Mouse (Mus musculus): ENCODE measurements around the gene Ebf1. TPM values are rescaled to one million over a fixed set of nuclear protein-coding genes. Genes with fewer than 3 reads are reported as not detected.

The Ebf1 gene
- total RNA-seq, 2 experiments from 2014 or later = 9.4 to 10.3 TPM

DNA sequence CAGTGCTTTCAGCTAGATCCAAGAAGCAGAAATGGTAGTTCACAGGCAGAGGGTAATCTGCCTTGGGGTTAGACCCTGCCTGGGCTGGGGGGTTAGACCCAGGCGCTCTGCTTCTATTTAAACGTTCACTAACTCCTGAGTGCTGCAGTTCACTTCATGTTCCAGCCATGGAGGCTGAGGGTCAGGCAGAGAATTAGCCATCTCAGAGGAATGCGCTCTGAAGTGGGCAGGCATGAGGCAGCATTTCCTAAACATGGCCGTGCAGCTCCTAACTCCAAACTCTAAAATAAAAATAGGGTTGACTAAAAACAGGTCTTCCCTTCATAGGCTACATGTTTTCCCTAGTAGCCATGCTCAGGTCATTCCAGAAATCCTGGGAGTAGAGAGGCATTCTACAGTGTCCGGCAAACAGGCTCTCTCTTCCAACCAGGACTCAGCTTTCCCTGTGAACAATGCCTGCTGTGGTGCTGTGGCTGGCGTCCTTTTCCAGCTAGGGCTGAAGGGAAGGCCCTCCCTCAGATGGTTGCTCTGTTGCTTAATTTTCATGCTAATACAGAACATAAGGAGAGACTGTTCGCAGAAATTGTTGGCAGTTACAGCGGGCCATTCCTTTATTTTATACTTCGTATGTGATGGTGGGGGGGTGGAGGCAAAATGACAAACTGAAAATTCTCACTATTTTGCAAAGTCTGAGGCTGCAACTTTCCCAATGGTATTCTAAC is 386.8 kb downstream of the Ebf1 start:
- intact Hi-C loops (cut with DNase I) = loop anchor here (10.0 kb wide), 1 partner anchor 229 kb away; no protein-coding TSS in a partner anchor
- Histone ChIP-seq H3K4me3 (no peak overlapping the region), H3K27ac (peak overlapping the region; percentile 67)
- no peak for TF ChIP-seq CTCF (IDR thresholded peaks at IDR 0.05)
- DNase-seq = peak; percentile 30

- no peak overlapping the region for H3K27ac ChIP-seq
- no peak for TF ChIP-seq CTCF (IDR thresholded peaks at IDR 0.05)
- no peak overlapping the region for H3K4me3 ChIP-seq
- intact Hi-C loops (cut with DNase I) = loop anchor here (5.0 to 10.0 kb wide), 2 partner anchors 233 to 530 kb away; no protein-coding TSS in a partner anchor
- DNase-seq = no peak
Observed at GRCm38 (mm10) chr11:45007311-45007710, 390.2 kb downstream of the Ebf1 start.

DNA sequence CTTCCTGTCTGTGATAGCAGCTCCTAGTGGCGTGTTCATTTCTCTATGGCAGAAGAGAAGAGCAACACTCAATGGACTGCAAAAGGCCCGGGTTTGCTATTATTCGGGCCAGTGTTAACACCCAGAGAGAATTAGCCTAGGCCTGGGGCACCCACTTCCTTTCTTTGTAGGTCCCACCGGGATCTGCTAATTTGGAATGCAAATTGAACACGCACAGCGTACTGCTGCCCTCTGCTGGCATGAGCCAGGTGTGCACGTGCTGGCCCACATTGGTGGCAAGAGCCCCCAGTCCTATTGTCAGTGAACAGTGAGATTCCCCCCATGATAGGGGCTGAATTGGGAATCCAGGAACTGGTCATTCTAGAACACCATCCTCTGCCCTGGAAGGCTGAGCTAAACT is 391.0 kb downstream of the Ebf1 start:
- Histone ChIP-seq H3K4me3 (peak overlapping the region; percentile 63), H3K27ac (0 out of 2 replicates have a peak overlapping the region, but pooled peaks have one; percentile 35)
- peak; percentile 78 for DNase-seq
- intact Hi-C loops (cut with DNase I) = loop anchor here (1.0 to 10.0 kb wide), 3 partner anchors 233 to 529 kb away; no protein-coding TSS in a partner anchor
- peak; percentile 96; the same call in 1 of the 2 replicates for TF ChIP-seq CTCF (IDR thresholded peaks at IDR 0.05)

DNA sequence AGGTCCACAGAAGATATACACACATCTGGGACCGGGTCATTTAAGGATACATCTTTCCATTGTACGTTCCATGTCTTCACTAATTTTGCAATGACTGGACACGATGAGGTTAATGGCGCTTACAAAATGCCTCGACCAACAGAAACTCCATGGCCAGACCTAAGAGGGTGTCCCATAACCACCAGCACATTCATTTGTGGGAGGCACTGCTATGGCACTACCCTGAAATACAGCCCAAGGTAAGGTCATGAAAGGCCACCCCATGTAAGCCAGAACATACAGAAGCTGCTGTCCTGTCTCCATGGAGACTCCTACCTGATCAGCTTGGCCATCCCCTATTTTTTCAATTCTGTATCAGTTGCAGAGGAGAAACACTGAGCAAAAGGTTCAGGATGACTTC is 391.6 kb downstream of the Ebf1 start:
- intact Hi-C loops (cut with DNase I) = loop anchor here (1.0 to 10.0 kb wide), 3 partner anchors 234 to 529 kb away; no protein-coding TSS in a partner anchor

GRCm38 (mm10) chr11:45012081-45012480 is 395.0 kb downstream of the Ebf1 start:
- Histone ChIP-seq H3K27ac (no peak overlapping the region), H3K4me3 (no peak overlapping the region)
- intact Hi-C loops (cut with DNase I) = no loop called here
- TF ChIP-seq CTCF (IDR thresholded peaks at IDR 0.05) = no peak
- DNase-seq = no peak

More for the DNA sequence above, 391.6 kb downstream of the Ebf1 start:
- no peak for TF ChIP-seq CTCF (IDR thresholded peaks at IDR 0.05)
- no peak overlapping the region for H3K4me3 ChIP-seq
- DNase-seq = no peak
- H3K27ac ChIP-seq = no peak overlapping the region

GRCm38 (mm10) chr11:45017493-45017892 is 400.4 kb downstream of the Ebf1 start:
- no peak overlapping the region for H3K27ac ChIP-seq
- intact Hi-C loops (cut with DNase I) = no loop called here

GRCm38 (mm10) chr11:45026012-45026411 is 408.9 kb downstream of the Ebf1 start:
- no peak for DNase-seq
- intact Hi-C loops (cut with DNase I) = no loop called here
- no peak for TF ChIP-seq CTCF (IDR thresholded peaks at IDR 0.05)
- Histone ChIP-seq H3K4me3 (no peak overlapping the region), H3K27ac (no peak overlapping the region)

More at GRCm38 (mm10) chr11:45017493-45017892, 400.4 kb downstream of the Ebf1 start:
- no peak overlapping the region for H3K4me3 ChIP-seq
- DNase-seq = no peak
- TF ChIP-seq CTCF (IDR thresholded peaks at IDR 0.05) = no peak

- intact Hi-C loops (cut with DNase I) = no loop called here
- Histone ChIP-seq H3K4me3 (no peak overlapping the region), H3K27ac (no peak overlapping the region; the same call in 1 of the 2 replicates)
- TF ChIP-seq CTCF (IDR thresholded peaks at IDR 0.05) = no peak
- DNase-seq = no peak
Observed at GRCm38 (mm10) chr11:45026674-45027073, 409.6 kb downstream of the Ebf1 start.

DNA sequence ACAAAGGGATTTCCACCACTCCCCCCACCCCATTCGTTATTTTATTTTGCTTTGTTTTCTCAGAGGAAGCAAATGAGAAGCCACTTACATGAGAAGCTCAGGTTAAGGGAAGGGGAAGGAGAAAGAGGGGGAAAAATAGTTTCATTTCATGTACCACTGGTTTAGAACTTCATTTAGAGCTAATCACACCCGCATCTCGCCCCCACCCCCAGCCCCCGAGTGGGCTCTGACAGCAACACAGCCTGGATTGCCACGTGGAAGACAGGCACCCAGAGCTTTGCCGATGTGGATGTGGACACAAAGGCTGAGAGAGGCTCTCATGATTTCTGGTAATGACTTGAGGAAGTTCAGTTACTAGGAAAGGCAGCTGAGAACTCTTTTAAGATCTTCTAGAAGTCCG is 410.0 kb downstream of the Ebf1 start:
- DNase-seq = no peak
- Histone ChIP-seq H3K27ac (no peak overlapping the region), H3K4me3 (no peak overlapping the region)
- TF ChIP-seq CTCF (IDR thresholded peaks at IDR 0.05) = no peak
- intact Hi-C loops (cut with DNase I) = no loop called here

DNA sequence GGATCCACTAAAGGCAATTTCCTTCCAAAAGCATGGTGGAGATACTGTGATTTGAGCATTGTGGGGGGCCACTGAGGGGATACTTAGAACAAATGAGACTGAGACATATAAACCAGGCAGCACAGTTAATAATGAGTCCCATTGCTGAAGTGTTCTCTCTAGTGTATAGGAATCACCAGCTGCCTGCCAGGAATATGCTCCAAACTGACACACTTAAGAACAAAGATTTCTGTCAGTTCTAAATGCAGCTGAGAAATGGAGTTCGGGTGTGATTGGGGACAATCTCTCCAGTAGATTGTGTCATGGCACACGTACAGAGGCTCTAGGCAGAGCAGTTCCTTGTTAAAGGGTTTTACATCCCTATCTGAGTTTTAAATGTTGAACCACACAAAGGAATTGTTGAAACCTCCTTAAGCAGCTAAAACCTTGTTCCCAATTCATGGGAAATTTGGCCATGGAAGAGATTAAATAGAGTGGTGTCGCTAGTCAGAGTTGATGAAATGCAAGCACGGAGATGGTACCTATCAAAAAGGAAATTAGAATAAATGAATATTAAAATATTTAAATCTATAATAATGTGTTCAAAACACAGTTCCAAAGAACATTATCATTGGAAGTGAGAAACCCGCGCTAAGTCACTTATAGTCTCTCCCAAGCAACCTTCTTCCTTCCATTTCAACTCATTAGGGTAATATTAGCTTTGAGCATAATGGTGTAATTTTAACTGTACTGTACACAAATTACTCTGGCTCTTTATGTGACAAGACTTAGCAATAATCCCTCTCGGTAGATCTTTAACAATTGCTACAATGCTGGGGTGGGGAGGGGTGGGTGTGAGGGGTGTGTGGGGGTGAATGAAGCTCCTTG is 438.9 kb downstream of the Ebf1 start:
- no peak for TF ChIP-seq CTCF (IDR thresholded peaks at IDR 0.05)
- no peak for DNase-seq
- Histone ChIP-seq H3K4me3 (no peak overlapping the region), H3K27ac (no peak overlapping the region)
- intact Hi-C loops (cut with DNase I) = no loop called here

Other genes starting within 250 kb of the Ebf1 start
- gene Il12b, start 217.3 kb upstream of the Ebf1 start, total RNA-seq (2021) = not detected
- 10 to 100 TPM; 24.6 to 30.2 TPM for gene Ublcp1, start 146.8 kb upstream of the Ebf1 start, total RNA-seq (2021)
- gene Rnf145, start 98.4 kb upstream of the Ebf1 start, total RNA-seq (2021) = 1 to 10 TPM; 6.0 to 7.3 TPM